Mouse (Mus musculus) urinary bladder, postnatal 36 days (tissue): ENCODE measurements around the gene Asic5.
A peak's percentile ranks its signal among the peaks of the same experiment; 100 is the strongest.

Experiments
- DNase-seq, 2 experiments: peaks; one replicate each; pipeline ENCODE4 v3.0.0; 2022; ENCODE audit warnings: low spot score in 2 of 2, mixed read lengths in 1 of 2

The Asic5 gene

DNA sequence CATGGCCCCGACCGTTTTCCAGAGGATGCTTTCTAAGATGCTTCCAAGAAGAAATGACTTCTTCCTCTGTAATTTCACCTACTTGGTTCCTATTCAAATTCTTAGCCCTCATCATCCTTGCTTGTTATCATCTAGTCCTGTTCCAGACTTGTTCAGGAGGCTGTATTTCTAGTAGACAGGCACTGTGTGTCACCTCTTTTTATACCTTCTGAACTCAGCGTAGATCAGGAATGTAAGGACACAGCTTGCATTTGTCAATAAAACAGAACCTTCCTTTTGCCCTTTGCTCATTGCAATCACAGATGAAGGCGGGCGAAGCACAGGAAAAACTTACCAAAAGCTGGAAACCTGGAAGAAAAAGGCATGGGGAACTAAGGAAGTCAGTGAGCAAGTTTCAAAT lies at the start of gene Asic5:
Asic5 (plus strand) TSS at position 301 of the 400 bp plus-strand sequence.
- DNase-seq: no peak

DNA sequence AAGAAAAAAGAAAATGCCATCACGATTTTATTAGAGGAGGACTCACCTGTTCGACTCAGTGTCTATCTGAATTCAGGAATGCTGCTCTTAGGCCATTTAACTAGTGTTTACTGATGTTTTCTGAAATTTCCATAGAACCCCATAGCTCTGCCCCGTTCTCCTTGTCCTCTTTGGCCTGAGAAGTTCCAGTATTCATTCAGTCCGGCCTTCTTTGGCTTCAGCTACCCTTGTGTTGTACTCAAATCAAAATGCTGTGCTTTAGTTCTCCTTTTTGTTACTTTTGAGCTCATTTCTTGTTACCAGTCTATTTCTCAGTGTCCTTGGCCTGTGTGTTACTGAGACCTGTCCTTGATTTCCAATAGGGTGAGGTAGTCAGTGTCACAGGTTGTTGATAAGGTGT lies 48.7 kb upstream of the Asic5 start:
- no peak for DNase-seq

DNA sequence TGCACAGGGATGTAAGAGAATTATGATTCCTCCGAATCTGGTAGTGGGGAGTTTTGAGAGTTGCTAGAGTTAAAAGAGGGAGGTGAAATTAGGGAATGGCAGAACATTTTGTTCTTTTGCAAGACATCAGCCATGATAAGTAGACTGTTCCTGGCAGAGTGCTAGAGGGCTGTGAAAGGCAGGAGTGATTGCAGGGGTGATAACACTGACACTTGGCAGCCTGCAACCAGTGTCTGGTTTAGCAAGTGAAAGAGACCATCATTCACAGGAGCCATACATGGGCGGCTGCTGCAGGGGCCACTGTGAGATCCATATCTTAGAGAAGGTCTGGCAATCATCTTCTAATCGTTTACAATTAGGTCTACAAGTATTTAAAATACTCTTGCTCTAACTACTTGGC lies 43.2 kb upstream of the Asic5 start:
- DNase-seq: peak in 1 of 2 experiments; percentile 23

DNA sequence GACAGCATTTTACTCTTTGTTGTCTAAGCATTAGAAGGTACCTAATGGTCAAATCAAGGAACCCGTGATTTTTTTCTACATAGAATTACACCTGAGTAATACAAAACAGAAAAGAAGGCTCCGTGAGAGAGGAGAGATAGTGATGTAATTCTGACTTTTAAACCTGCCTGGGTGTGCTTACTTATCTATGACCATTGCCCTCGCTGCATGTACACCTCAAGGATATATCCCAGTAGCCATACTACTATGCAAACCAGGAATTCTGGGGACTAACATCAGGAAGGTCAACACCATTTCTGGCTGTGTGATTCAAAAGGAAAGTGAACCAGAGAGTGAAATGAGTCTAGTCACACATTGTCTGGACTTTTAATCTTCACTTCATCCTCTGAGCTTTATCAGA lies 39.7 kb upstream of the Asic5 start:
- no peak for DNase-seq

DNA sequence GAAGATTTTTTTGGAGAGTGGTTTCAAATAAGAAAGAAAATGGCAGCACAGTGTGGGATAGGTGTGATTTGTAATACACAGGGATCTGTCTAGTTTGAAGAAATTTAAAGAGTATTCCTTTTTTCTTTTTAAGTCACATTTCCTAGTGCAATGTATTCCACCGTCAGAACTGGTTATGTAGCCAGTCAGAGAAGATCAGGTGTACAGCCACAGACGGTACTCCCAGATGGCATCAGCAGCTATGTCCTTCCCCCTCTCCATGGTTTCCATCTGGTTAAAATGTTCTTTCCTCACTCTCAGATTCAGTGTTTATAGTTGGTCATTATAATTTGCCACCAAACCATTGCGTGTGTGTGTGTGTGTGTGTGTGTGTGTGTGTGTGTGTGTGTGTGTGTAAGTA lies 39.0 kb upstream of the Asic5 start:
- no peak for DNase-seq

DNA sequence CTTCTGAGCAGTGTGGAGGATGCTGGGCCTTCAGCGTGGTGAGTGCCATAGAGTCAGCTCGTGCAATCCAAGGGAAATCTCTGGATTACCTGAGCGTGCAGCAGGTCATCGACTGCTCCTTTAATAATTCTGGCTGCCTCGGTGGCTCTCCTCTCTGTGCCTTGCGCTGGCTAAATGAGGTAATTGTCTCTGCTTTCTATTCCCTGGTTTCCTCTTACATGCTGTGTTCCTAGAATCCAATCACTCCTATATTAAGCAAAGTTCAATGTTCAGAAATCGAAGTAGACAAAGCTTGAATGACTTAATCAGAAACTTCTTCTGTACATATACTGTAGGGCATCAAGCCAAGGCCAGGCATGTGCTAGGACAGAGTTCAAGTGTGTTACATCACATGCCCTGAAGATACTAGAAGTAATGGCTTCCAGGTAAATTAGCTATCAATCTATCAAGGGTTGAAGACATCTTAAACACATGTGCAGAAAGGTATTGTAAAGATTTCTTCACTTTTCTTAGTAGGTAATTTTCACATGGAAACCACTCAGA lies 37.2 kb upstream of the Asic5 start:
- DNase-seq: no peak

DNA sequence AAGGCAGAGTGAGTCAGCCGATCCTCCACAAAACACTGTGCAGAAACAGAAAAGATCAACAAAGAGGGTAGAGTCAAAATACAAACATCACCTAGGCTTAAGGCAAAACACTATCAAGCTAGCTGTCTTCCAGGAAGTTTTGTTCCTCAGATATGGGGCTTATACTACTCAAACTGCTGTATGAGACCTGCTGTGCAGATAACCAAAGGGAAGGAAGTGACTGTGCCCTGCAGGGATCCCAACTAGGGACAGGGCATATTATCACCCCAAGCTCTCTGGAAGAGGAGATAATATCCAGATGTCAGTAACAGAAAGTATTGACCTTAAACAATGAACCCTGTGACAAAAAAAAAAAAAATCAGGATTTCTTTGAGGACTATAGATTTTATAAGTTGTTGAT lies 33.0 kb upstream of the Asic5 start:
- DNase-seq: no peak

DNA sequence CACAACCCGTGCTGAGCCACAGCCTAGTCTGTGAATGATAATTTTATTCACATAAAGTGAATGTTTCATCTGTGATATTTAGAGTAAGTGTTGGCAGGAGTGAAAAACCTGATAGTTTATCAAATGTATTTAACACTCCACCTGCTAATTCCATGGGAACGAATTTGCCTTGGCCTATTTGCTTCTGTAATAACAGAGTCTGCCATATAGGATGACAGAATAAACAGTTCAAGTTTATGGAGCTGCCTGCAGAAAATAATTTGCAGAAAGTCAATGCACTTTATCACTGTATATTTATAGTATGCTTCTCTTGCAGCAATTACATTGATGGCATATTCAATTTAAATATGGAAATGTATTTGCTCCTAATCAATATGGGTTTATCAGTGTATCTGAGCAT lies 30.3 kb upstream of the Asic5 start:
- no peak for DNase-seq

DNA sequence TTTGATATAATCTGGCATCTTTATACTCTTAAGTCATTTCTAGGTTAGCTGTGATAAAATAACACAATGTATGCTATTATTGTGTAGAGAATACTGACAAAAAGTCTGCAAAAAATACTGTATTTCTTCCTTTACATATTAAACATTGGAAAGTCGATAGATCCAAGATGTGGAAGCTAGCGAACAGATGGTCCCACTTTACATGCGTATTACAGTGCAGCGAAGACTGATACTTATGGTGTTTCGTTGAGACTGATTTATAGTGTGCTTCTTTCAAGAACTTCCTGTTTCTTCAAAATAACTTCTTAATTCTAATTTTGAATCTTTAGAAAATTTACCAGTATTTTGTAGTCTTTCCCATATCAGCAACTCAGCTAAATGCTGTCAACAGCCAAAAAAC lies 24.6 kb upstream of the Asic5 start:
- no peak for DNase-seq

DNA sequence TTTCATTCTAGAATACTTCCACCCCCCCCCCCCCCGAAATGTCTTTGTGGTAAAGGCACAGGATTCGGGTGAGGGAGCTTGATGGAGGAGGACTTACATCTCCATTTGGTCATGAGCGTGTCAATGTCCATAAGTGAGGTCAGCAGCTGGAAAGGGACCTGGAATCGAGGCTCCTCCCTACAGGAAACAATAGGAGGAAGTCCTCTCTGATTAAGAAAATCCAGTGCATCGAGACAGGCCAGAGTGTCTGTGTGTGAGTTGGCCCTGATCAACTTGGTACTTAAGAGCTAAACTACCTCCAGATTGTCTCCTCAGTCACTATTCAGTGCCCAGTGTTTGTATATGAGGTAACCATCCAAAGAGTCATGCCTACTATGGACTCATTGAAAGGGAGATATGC lies 20.8 kb upstream of the Asic5 start:
- no peak for DNase-seq

DNA sequence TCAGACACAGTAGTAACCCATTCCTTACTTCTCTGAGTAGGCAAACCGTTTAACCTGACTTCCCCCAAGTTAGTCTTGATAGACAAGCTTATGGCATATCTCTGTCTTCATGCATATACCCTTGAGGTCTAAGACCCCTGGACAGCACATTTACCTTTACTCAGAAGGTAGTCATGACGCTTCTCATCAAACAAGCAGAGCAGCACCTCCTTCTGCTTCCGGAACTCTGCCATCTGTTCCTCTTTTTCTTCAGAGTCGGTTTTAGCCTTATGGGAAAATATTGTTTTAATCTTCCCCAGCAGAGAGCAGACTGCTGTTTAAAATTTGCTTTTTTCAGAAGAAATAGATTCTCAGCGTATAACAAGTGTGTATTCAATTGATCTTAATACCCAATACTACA lies 18.3 kb upstream of the Asic5 start:
- no peak for DNase-seq

DNA sequence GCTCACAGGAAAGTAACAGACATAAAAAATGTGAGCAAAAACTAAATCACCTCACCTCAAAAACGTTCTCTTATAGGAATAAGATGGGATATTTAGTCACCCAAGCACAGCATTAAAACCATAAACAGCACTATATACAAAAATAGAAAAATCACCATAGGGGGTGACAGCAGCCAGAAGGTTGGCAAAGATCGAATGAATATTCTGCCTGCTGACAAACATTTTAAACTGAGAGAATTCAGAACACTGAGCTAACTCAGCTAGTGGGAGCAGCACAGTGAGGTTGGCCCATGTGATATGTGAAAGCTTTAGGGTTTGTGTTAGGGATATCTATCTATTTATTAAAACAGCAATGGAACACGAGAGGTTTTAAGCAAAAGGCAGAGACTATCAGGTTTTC lies 17.5 kb upstream of the Asic5 start:
- DNase-seq: no peak

DNA sequence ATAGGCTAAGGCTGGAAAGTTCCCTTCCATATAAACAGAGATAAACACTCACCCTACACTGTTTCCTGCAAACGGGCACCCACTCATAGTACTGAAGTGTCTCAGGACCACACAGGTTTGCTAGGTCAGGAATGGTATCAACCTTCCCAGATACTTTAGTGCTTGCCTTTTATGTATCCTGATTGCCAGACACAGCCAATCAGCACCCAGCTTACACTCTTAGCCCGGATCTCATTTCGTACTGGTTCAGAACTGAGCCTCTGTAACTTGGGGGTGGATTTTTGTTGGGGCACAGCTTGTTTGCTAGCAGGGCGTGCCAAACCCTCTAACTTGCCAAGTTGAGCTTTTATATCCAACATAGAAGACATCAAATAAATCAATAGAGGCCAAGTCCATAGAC lies 6.5 kb upstream of the Asic5 start:
- no peak for DNase-seq

DNA sequence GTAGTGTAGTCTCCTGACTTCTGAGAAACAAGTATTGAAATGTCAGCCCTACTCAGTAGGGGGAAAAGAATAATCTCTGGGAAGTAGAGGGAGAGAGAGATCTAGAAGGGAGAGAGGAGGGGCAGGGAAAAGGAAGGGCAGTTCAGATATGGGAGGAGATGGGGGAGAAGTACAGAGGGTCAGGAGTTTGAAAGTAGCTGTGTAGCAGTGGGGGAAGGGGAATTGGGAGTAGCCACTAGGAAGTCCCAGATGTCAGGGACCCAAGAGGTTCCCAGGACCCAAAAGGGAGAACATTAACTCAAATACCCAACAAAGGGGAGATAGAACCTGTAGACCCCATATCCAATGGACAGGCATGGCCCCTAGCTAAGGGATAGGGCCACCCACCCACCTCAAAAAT lies 6.0 kb upstream of the Asic5 start, which contains the start of gene Tdo2:
Tdo2 (minus strand) TSS at position 101 of the 400 bp plus-strand sequence.
- no peak for DNase-seq

DNA sequence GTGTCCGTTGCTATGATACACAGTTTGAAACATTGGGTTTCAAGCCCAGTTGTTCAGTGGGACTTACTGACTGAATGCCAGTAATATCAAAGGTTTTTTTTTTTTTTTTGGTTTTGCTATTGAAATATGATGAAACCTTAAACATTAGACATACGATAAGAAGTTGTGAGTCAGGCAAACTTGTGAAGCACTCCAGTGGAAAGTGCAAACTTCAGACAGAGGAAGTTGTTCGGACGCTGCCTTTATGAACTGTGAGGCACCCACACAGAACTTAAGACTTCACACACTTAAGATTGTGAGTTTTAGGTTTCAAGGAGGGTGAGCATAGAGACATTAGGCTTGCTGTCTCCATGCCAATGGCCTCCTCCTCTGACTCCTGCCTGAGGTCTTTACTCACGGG lies 514 bp upstream of the Asic5 start:
- DNase-seq: no peak

DNA sequence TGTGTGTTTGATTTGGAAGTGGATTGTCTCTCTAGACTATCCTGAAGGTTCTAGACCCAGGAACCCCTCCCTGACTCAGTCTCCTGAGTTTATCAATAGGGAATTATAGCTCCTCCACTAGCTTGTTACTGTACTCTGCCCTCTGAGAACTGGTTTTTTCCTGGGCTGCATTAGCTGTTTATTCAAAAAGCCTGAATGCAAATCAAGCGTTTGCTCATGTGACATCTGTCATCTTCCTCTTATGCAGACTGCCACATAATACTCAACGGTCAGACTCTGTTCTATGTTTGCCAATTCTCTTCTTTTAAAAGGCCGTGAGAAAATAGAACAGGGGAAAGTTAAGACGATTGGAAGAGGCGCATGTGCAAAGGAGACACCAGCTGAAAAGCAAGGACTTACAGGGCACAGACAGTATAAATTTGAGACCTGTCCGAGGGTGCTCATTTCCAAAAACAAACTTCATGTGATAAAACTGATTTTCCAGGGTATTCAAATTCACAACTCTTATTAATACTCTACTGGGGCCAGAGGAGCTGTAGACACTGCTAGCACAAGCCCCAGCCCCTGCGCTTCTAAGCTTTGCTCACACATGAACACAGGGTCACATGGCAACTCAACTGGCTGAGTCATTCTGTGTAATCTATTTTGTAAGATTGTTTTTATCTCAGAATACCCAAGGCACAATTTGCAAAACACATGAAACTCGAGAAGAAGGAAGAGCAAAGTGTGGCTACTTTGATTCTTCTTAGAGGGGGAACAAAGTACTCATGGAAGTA lies 1.2 kb downstream of the Asic5 start:
- peak; percentile 8 to 46 for DNase-seq

DNA sequence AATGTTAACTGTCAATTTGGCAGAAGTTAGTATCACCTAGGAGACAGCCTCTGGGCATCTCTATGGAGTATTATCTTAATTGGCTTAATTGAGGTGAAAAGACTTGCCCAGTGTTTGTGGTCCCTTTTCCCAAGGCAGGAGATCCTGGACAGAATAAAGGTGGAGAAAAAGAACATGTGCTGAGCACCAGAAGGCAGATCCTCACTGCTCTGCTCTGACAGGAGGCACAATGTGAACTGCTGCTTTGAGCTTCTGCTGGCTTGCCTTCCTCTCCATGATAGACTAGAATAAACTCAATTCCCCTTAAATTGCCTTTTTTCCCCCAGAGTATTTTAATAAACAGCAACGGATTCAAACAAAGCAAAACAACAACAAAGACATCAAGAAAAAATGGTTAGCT lies 3.0 kb downstream of the Asic5 start:
- DNase-seq: no peak

DNA sequence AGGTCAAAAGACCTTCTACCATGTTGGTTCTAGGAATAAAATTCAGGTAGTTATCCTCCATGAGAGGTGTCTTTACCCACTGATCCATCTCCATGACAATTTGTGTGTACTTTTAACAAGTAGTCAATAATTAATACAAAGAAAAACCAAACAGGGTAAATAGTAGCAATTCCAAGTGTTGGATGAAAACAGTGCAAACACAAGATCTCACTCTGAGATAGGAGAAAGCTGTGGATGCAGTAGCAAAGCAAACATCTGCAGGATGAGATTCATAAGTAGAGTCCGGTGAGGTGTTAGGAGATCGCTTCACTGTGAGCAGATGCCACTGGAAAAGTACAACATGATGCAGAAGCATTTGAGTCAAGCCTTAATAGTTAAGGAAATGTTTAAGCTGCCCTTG lies 4.0 kb downstream of the Asic5 start:
- DNase-seq: no peak

DNA sequence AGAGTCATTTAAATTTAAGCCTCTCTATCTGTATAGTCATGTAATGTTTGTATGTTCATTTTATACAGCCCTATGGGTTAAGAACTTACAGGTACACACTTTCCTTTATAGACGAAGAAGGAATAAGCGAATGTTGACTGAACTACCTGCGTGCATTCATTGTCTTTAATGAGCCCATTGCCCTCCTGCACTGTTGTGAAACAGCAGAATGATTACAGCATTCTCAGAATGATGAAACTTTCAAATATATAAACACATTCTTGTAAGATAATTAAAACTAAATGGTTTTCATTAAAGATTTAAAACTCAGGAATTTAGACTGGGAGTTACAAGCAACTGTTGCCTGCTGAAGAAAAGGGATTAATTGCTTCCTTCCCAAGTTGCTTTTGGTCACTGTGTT lies 5.5 kb downstream of the Asic5 start:
- no peak for DNase-seq

DNA sequence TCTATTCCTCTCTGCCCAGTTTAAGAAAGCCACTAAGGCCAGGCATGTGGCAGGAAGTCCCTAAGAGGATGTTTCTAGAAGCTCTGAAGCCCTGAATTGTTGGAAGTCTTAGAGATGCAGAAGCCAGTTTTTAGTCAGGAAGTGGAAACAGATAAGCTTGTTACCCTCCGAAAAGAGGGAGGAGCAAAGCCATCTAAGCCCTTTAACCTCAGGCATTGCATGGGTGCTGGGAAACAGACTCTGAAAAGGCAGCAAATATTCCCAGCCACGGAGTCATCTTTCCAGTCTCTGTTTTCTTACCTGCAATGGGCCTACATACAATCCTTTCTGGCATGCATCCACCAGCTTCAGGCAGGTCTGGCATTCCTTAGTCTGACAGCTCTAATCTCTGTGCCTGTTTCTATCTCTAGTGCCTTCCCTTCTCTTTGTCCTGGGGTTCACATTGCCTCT lies 7.6 kb downstream of the Asic5 start:
- DNase-seq: no peak

DNA sequence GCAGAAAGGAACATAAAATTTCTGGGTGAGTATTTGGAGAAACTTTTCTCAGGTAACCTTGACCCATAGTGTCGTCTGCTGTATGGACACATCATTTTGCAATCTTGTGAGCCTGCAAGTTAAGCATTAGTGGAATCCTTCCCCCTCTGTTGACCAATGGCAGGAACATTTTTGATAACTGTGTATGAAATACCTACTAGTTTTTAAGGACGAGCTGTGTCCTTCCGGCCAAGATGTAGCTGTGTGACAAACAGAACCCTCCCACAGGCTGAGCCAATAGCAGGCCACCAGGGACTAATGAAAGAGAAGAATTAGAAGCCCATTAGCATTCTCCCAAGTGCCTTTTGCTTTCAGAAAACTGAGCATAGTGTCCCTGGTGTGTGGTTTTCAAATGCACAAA lies 8.4 kb downstream of the Asic5 start:
- no peak for DNase-seq

DNA sequence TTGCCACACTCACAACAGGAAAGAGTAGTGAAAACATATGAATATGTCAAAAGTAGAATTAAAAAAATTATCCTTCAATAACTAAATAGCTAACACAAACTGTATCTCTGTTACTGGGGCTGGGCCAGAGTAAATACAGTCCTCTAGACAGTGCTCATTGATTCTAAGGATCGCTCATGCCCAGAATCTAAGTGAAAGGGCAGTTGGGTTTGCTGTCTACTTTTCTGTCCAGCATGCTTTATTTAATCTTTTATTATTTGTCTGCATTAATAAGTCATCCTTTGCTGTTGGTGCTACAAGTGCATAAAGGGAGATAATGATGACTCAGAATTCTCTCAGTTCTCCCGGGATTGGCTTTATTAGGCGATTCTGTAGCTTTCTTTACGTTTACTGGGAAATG lies 13.3 kb downstream of the Asic5 start:
- no peak for DNase-seq

DNA sequence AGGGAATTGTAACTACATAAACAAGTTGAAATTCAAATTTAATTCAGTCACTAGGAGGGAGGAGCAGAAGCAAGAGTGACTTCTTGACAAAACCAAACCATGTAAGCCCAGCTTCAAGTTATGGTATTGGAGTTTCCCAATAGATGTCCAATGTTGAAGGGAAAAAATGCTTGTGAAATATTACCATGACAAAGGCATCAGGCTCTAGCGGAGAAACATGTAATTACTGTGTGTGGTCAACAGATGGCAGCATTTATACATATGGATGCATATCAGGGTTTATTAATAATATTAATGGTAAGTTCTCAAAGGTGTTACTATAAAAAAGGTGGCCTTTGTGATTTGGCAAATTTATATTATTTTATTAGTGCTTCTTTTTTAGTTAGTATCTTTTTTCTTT lies 13.9 kb downstream of the Asic5 start:
- peak in 1 of 2 experiments; percentile 5 for DNase-seq

DNA sequence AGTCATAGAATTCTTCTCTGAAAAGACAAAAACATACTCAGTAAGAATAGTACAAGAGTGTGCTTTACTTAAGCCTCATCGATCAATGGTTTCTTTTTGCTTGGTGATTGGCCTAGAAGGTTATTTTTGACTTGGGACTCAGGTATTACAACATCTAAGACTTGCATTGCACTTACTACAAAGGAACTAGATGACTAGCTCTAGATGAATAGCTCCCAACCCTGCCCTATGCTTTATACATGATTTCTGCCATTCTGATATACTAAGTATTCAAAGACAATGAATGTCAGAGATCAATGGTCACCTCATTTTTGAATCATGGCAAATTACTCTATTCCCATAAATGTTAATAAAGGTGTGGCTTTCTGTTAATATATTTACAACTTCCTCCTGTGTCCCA lies 24.9 kb downstream of the Asic5 start:
- DNase-seq: no peak
